Mouse (Mus musculus) thymus, adult 2 months (tissue): ENCODE measurements around the gene Wdr70.

Source experiments
- CTCF ChIP-seq: fragments of 200-500 bp; IDR thresholded peaks from 2 replicates; pipeline ENCODE4 v1.5.1; 2012; ENCODE audit warnings: mild to moderate bottlenecking, control low read depth, low read length, moderate library complexity, borderline replicate concordance; ENCODE audit not compliant: control insufficient read depth, poor library complexity, insufficient read depth; ENCODE audit errors: extremely low read depth
- POLR2A ChIP-seq: fragments of 200-500 bp; IDR thresholded peaks from 2 replicates; pipeline ENCODE4 v1.6.1; 2012; ENCODE audit warnings: mild to moderate bottlenecking, low read length, control low read depth, moderate library complexity; ENCODE audit not compliant: control insufficient read depth, poor library complexity, insufficient read depth; ENCODE audit errors: extremely low read depth

DNA sequence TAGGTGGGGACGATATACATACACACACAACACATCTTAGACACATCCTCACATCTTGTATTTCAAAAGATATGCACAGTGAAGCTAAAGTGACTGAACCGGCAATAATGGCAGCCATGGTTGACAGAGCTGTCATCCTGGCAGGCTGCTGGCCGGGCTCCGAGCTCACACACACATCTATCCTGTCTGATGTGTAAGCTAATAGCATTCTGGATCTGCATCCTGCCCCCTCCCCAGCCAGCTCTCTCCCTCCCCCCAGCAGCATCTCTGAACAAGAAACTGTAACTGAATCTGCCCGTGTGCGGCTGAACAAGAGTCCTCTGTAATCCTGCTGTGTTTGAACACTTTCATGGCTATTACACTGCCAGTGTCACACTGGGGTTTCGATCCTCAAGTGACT, 219.1 kb downstream of the Wdr70 start:
- no peak for TF ChIP-seq POLR2A
- no peak for TF ChIP-seq CTCF
